Mouse (Mus musculus): ENCODE measurements around the gene Nudt22.

- TF ChIP-seq CTCF (IDR thresholded peaks at IDR 0.05) (no peak), POLR2A (IDR thresholded peaks at IDR 0.05; ENCODE audit: insufficient read depth, low read depth, low read length) (no peak)
Measured at GRCm38 (mm10) chr19:6985951-6986708, 9.8 kb downstream of the Nudt22 start.
